Mouse (Mus musculus) kidney, adult 2 months (tissue): Measurements from ENCODE around the gene C1ql4.
A peak's percentile ranks its signal among the peaks of the same experiment; 100 is the strongest.

Experiments used
- CTCF ChIP-seq: fragments of 200-500 bp; conservative IDR thresholded peaks from 2 replicates; pipeline ENCODE4 v1.5.1; 2011; ENCODE audit warnings: low read depth, mild to moderate bottlenecking, control low read depth, low read length, moderate library complexity, mixed read lengths; ENCODE audit not compliant: insufficient read depth, insufficient read length
- POLR2A ChIP-seq: fragments of 200-500 bp; IDR thresholded peaks from one replicate; pipeline ENCODE4 v1.6.1; 2011; ENCODE audit warnings: low read depth, low read length, control low read depth

DNA sequence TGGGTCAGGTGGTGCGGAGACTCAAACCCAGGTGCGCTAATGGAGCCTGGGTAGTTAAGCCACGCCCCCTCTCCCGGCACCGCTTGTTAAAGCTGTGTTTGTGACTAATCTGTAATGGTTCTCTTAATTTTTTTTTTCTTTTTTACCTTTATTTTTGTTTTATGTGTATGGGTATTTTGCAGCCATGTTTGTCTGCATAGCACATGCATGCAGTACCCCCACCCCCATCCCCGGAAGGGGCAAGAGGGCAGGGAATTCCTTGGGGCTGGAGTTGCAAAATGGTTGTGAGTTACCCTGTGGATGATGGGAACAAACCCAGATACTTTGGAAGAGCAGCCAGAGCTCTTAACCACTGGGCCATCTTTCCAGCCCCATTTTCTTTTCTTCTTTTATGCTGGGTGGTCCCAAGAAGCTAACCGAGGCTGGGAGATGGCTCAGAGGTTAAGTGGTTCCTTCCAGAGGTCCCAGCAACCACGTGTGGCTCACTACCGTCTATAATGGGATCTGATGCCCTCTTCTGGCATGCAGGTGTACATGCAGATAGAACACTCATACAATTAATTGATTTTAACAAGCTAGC is 25.9 kb upstream of the C1ql4 start:
- TF ChIP-seq CTCF (peak; percentile 50), POLR2A (no peak)
